Mouse (Mus musculus) T-helper 1 cell (primary cell): ENCODE data around the gene Dennd1c.
"Not testable (repeated sequence)": the region's sequence is repeated elsewhere in the genome, so short reads cannot be mapped to it uniquely, and the experiment has no call there.

Source experiments
- in situ Hi-C: fragments of 300-600 bp; cut with MboI, MseI; formaldehyde crosslinking; loops from one replicate; pipeline ENCODE4 v1.15.1; 2025; ENCODE audit warnings: high pct_unique_total_duplicates

Dennd1c gene

DNA sequence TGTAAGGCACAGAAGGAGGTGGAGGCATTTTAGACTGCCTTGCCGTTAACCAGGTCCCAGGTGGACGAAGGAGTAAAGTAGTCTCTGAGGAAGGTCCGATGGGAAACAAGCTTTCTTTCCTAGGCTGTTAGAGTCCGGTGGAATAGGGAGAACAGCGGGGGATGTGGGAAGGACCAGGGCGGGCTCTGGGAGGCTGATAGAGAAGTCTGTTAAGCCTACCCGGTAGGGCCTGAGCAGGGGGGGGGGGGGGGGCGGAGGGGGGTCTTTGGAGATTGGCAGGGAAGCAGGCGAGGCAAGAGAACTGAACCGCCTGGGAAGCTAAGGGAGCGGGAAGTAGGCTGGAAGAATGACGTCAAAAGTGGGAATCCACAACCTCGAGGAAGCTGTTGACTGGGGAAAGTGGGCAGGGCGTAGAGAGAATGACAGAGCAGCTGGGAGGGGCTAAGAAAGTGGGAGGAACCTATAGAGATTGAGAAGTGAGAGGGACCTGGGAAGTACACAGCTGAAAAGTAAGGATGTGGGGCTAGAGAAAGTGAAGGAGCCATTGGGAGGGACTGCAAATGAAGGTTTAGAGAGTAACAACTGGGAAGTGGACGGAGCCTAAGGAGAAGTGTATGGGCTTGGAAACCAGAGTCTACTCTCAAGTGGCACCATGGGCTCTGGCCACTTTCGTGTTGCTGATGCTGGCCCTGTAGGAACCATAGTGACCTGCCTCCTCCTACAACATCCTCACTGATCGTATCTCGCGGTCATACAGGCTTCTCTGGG is 17.7 kb upstream of the Dennd1c start:
- in situ Hi-C loops: no loop called here

DNA sequence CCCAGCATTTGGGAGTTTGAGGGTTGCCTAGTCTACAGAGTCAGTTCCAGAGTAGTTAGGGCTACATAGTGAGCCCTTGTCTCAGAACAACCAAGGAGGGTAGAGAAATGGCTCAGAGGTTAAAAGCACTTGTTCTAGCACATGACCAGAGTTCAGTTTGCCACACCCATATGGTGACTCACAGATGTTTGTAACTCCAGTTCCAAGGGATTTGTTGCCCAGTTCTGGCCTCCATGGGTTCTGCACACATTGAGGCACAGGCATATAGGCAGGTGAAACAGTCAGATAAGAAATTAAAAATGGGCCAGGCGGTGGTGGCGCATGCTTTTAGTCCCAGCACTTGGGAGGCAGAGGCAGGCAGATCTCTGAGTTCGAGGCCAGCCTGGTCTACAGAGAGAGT is 15.9 kb upstream of the Dennd1c start:
- in situ Hi-C loops: no loop called here

- in situ Hi-C loops: loop anchor here (10.0 kb wide), 1 partner anchor 248 kb away; no protein-coding TSS in a partner anchor
Observed at GRCm38 (mm10) chr17:57087049-57087832, 8.9 kb upstream of the Dennd1c start, which contains the start of gene Tubb4a. Gene Tubb4a, minus strand, starts transcription at chr17:57087782.

- in situ Hi-C loops: loop anchor here (10.0 kb wide), 1 partner anchor 249 kb away; no protein-coding TSS in a partner anchor
Observed at GRCm38 (mm10) chr17:57085970-57086757, 7.8 kb upstream of the Dennd1c start.

DNA sequence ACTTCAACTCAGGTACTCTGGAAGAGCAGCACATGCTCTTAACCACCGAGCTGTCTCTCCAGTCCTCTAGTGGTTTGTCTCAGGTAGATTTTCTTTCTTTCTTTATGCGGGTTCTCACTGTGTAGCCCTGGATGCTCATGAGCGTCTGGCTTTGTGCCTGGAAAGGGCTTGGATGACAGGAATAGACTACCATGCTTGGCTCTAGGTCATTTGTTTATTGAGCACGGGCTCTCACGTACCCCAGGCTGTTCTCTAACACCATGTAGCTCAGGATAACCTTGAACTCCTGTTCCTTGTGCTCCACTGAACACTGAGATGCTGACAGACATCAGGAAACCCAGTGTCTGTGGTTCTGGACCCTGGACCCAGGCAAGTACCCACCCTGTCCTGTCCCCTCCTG is 4.2 kb upstream of the Dennd1c start:
- in situ Hi-C loops: loop anchor here (10.0 kb wide), 1 partner anchor 252 kb away; no protein-coding TSS in a partner anchor

- in situ Hi-C loops: loop anchor here (10.0 kb wide), 1 partner anchor 253 kb away; no protein-coding TSS in a partner anchor
Observed at GRCm38 (mm10) chr17:57081234-57081842, 3.0 kb upstream of the Dennd1c start.

DNA sequence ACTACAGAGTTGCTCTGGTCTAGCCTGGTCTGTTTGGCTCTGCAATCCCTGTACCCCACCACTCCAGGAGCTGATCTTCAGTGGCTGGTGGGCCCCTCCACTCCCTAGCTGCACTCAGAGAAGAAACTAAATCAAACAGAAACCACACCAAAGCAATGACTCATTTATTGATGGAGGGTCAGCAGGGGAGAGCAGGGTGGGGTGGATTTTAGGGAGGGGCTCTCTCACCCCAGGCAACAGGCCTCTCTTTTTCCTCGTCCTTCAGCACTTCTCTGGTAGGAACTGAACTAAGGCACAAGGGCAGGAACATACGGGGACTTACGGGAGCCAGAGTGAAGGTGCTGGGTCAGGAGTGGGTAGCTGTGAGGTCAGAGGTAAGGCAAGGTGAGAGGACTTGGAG is 1.6 kb upstream of the Dennd1c start:
- in situ Hi-C loops: loop anchor here (10.0 kb wide), 1 partner anchor 255 kb away; no protein-coding TSS in a partner anchor

- in situ Hi-C loops: no loop called here
Observed at GRCm38 (mm10) chr17:57076916-57077315, 1.4 kb downstream of the Dennd1c start.

DNA sequence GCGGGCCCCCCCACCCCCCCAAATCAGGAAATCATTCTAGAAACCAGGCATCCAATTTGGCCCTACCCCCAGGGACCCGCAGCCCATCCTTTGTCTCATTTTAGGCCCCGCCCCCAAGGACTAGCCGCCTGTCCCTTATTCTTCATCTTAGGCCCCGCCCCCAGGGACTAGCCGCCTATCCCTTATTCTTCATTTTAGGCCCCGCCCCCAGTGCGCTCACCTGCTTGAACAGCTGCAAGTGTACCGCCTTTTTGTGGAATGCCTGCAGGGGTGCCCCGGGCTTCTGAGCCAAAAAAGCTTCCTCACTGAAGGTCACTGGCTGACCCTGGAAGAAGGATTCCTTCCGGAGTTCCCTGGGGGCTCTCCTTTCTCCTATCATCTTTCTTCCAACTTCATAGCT is 7.6 kb downstream of the Dennd1c start:
- in situ Hi-C loops: no loop called here

- in situ Hi-C loops: no loop called here
Observed at GRCm38 (mm10) chr17:57070272-57070671, 8.0 kb downstream of the Dennd1c start.

GRCm38 (mm10) chr17:57066908-57067307 is 11.4 kb downstream of the Dennd1c start:
- in situ Hi-C loops: no loop called here

DNA sequence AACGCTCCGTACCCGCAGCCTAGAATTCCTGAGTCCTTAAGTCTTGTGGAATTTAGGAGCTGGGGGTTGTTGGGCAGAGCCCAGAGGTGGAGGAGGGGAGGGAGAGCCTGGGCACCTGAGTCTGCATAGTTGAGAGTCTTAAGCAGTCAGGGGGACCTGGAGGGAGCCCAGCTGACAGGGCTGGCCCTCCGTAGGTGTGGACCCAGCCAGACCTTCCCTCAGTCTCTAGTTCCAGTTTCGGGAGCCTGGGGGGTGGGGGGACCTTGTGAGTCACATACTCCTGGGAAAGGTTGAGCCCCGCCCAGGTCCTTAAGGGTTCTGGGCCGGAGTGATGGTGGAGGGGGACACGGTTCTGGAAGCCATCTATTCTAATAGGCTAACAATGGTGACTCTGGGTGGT is 15.3 kb downstream of the Dennd1c start:
- in situ Hi-C loops: no loop called here

DNA sequence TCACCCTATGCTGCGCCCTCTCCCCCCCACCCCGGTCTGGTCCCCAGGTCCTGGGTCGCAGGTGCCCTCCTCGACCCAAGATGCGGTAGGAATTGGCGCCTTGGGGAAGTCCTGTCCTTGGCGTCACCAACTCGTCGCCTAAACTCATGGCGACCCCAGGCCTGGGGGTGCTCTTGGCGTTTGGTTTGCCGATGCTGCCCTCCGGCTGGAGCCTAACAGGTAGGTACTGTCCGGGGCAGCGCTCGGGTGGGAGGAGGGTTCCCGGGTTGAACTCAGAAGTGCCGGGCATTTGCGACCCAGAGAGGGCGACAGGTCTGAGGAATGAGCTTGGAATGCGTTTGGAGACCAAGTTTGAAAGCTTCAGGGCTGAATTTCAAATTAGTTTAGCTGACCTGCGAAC is 15.8 kb downstream of the Dennd1c start:
- in situ Hi-C loops: no loop called here

- in situ Hi-C loops: no loop called here
Observed at GRCm38 (mm10) chr17:57062011-57062521, 16.2 kb downstream of the Dennd1c start.

- in situ Hi-C loops: no loop called here
Observed at GRCm38 (mm10) chr17:57061069-57061468, 17.2 kb downstream of the Dennd1c start.

- in situ Hi-C loops: no loop called here
Observed at GRCm38 (mm10) chr17:57060231-57060801, 18.0 kb downstream of the Dennd1c start.

DNA sequence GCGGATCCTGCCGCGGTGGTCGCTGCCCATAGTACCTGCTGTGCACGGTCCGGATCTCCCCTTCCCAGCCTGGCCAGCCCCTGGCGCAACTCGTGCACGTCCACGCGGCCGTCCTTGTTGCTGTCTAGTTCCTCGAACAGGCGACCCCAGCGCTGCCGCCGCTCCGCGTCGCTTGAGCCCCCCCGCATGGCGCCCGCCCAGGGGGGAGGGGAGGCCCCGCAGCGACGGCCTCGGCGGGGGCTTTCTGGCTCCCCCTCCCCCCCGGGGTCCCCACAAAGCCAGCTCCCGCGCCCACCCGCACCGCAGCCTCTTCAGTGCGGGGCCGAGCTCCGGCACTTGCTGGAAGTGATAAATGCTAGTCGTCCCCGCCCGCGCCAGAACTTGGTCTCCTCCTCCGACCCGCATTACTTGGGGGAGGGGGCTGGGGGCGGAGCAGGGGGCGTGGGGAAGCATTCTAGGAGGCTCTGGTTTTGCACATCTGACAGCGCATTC is 18.8 kb downstream of the Dennd1c start, which contains the start of gene Slc25a23:
TSS of gene Slc25a23 (minus strand) at position 378 of the 492 bp plus-strand sequence.
- in situ Hi-C loops: no loop called here

DNA sequence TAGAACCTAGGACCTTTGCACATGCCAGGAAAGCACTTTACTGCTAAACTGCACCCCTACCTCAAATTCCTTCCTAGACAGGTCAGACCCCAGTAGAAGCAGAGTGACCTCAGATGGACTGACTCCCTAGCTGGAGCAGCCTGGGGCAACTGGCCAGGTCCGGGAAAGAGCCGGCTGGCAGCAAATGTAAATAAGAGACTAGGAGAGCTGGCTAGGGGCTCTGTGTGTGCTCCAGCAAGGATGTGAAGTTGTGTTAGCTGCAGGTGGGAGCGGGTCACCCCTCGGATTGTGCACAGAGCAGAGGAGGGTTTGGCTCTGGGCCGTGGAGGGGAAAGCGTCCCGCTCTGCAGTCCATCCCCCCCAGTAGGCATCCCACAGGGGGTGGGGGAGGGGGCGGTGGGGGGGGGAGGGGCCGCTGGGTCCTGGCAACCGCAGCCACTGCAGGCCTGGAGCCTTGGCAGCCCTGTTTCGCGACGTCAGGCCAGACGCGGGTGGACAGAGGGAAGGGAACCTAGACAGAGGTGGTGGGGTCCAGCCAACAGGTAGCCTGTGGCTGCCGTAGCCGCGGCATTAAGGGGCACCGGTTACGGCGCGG is 19.3 kb downstream of the Dennd1c start, which contains the start of gene Crb3:
TSS of gene Crb3 (plus strand) at position 215 of the 595 bp plus-strand sequence.
- in situ Hi-C loops: no loop called here

GRCm38 (mm10) chr17:57056246-57056645 is 22.1 kb downstream of the Dennd1c start:
- in situ Hi-C loops: no loop called here

- in situ Hi-C loops: not testable (repeated sequence)
Observed at GRCm38 (mm10) chr17:57051679-57052078, 26.6 kb downstream of the Dennd1c start.
